Mouse (Mus musculus) heart, postnatal 4 days (tissue): Measurements from ENCODE around the gene Ddit4. TPM values are rescaled to one million over a fixed set of nuclear protein-coding genes. Genes with fewer than 3 reads are reported as not detected.

ENCODE experiments used
- DNase-seq: peaks from one replicate; pipeline ENCODE4 v3.0.0; 2021
- total RNA-seq, 2 experiments: library from RNA; stranded (reverse); gene quantifications; 2 replicates each; pipeline ENCODE4 v1.2.3; 2021

Gene Ddit4
- total RNA-seq, 2 experiments from 2014 or later: 31.4 to 36.9 TPM

DNA sequence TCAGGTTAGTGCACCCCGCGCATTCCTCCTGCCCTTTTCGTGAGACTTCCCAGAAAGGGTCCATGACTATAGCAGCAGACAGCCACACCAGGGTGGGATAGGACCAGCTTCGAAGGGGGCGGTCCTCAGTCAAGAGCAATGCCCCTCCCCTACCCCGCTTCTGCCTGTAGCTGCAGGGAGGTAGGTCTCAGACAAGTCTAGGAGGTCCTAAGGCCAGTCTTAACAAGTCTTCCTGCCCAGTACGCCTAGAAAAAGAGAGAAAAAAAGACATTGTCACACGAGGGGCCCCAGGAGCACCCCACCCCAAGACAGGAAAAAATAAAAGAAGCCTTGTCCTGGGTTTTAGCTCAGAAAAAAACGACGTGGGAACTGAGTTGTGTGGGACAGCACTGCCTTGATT lies 35.0 kb downstream of the Ddit4 start:
- DNase-seq: peak; percentile 69

- peak; percentile 92 for DNase-seq
These were observed 35.5 kb downstream of the Ddit4 start for GRCm38 (mm10) chr10:59916159-59916558.

GRCm38 (mm10) chr10:59915196-59915962 lies 36.3 kb downstream of the Ddit4 start:
- no peak for DNase-seq

- peak; percentile 61 for DNase-seq
These were observed 40.0 kb downstream of the Ddit4 start for GRCm38 (mm10) chr10:59911561-59912198.

GRCm38 (mm10) chr10:59911091-59911490 lies 40.5 kb downstream of the Ddit4 start:
- DNase-seq: no peak

GRCm38 (mm10) chr10:59909357-59909847 lies 42.2 kb downstream of the Ddit4 start:
- peak; percentile 77 for DNase-seq

DNA sequence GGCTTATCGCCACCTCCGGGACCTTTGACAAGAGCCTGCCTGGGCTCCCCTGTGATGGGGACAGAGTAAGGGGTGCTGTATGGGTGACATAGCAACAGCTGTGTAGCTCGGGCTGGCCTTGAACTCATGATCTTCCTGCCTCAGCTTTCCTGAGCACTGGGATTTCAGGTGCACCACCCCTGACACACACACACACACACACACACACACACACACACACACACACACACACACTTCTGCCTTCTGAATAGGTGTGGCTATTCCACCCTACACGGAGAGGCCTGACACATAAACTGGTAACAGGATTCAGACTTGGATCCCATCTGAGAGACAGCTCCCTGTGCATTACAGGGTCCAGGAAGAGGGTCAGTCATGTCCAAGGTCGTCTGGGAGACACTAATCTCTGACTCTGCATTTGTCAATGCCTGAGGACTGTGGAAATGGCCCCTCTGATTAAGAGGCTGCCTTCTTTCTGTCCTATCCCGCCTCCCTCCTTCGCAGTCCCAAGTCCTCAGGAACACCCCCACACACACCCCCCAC lies 42.8 kb downstream of the Ddit4 start:
- no peak for DNase-seq

DNA sequence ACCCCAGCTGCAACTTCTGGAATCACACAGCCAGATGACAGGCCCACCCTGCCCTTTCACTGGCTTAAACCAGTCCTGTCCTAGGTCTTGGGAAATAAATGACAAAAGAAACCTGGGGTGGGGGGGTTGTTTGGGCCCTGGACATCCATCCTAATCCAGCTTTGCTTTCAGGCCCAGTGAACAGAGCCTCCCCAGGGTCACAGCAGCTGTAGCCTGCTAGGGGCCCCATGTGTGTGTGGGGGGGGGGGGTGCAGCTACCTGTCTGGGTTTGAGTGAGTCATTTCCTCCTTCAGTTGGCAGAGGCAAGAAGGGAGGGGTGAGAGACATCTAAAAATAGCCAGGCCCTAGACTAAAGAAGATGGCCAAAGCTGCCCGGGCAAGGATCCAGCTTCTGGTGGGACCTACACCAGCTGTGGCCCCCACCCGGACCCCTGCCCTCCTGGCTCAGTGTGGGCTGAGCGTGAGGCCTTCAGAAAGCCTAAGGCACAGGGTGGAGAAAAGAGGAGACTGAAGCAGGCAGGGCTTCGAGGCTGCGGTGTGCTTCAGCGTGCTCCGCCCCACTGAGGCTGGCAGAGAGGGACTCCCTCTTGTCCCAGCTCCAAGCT lies 43.8 kb downstream of the Ddit4 start:
- DNase-seq: peak; percentile 69

DNA sequence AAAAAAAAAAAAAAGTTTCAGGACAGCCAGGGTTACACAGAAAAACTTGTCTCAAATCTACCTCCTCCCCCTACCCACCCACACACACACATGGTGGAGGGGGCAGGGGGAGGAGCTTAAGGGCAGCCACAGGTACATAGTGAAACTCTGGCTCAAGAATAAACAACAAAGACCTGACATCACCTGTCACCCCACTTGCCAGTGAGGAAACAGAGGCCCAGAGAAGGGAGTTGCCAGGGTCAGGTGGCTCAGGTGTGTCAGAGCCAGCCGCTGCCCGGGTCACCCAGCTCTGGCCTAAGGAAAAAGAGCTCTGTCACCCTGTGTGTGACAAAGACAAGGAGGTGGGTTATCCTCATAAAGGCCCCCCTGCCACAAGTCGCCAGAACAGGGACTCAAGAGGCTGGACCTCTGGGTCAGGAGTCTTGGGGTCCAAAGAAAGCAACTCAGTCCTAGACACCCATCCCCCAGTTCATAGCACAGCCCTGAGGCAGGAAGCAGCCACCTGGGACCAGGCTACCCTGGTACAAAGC lies 44.5 kb downstream of the Ddit4 start:
- no peak for DNase-seq

DNA sequence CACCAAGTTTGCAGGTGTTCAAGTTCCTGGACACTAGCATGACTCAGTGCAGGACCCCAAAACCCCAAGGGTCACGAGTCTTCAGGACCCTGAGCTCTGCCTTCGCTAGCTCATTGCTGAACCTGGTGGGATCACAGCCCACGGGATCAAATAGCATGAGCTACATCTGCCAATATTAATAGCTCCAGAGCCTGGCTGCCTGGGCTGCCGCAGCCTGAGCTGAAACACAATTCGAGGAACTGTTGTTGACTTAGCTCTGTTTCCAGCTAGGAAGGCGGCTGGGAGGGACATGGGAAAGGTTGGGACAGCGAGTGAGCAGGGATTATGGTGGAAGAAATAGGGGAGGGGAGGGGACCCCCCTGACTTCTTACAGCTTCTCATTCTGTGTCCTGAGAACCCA lies 48.5 kb downstream of the Ddit4 start:
- DNase-seq: no peak

DNA sequence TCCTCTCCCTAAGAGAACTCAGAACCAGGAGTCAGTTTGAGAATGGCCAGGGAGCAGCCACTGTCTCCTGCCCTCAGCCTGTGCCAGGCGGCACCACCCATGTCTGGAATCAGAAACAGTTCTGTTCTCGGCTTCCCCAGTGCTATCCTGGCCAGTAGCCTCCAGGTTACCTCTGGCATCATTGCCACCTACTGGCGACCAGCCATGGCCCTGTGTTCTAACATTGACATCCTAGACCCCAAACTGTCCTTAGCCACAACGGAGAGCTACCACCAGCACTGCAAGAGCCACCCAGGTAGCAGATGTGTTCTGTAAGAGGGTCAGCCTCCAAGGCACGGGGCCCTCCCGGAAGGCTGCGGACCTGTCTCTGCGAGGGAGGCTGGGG lies 49.0 kb downstream of the Ddit4 start:
- DNase-seq: no peak

DNA sequence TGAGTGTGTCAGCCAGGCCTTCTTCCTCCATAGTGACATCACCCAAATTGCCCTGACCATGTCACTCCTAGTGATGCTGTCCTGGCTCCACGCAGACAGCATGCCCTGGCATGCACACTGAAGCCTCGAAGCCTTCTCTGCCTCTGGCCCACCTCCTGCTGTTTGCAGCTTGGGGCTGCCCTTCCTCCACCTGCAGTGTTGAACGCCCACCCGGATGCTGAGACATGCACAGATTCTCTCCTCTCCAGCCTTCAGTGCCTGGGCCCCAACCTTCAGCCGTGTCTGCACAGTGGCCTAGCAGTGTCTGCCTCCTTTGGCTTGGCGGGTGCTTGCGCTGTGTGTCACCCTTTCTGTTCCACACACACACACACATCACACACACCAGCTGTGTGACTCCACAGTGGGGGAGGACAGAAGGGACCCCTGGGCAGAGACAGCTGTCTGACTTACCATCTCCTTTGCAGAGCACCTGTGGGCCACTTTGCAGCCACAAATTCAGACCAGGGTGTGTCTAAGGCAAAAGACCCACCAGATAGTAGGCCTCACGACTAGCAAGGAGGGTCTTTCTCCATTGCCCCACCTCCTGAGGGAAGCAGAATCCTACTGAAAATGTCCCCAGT lies 49.5 kb downstream of the Ddit4 start:
- DNase-seq: no peak

DNA sequence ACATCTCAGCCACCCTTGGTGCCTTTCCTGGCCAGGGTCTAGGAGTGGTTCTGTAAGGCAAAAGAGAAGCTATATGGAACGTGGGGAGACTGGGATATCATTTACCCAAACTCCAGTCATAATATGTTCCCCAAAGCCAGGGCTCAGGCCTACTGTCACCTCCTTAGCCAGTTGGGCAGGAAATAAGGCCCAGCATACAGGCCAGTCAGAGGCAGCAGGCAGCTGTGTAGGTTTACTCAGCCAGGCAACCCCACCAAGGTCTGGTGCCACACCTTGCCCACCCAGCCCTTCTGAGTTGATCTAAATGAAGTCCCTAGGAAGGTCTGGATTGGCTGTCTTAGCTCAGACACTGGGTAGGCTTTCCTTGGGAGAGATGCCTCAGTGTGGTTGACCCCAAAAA lies 50.2 kb downstream of the Ddit4 start:
- no peak for DNase-seq

GRCm38 (mm10) chr10:59900939-59901338 lies 50.7 kb downstream of the Ddit4 start:
- peak; percentile 65 for DNase-seq

DNA sequence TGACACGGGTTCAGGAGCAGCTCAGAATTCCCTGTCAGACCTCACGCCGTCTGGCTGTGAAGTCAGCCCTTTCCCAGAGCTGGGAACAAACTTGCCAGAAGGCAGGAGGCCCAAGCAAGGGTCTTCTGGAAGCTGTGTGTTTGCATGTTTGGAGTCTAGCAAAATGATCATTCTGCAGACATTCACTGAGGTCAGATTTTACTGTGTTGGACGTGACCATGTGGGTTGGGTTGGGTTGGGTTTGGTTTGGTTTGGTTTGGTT lies 51.5 kb downstream of the Ddit4 start:
- DNase-seq: no peak

Other genes with a start within 250 kb of the Ddit4 start
- gene Micu1, start 249.4 kb downstream of the Ddit4 start, total RNA-seq: 10 to 100 TPM; 30.8 to 34.7 TPM
- gene Dnajb12, start 72.3 kb downstream of the Ddit4 start, total RNA-seq: 10 to 100 TPM; 39.6 to 41.1 TPM
- gene Ascc1, start 51.0 kb upstream of the Ddit4 start, total RNA-seq: 10 to 100 TPM; 20.2 to 22.0 TPM
- gene Anapc16, start 51.3 kb upstream of the Ddit4 start, total RNA-seq: 10 to 100 TPM; 70.5 to 73.5 TPM
- gene Spock2, start 154.4 kb upstream of the Ddit4 start, total RNA-seq: 1 to 10 TPM; 6.5 to 8.5 TPM